Mouse (Mus musculus) lung, postnatal 0 days (tissue): Measurements from ENCODE around the gene Ccdc7a. TPM values are rescaled to one million over a fixed set of nuclear protein-coding genes. Genes with fewer than 3 reads are reported as not detected.

Experiments used
- ATAC-seq: fragments of 200-750 bp; cut with Nextera tagmentation; 2 replicates; pipeline ENCODE4 v1.8.0; 2017; ENCODE audit warnings: moderate library complexity
- DNase-seq: peaks from one replicate; pipeline ENCODE4 v3.0.0-alpha.2; 2016; ENCODE audit warnings: low spot score
- H3K27ac ChIP-seq: fragments of 300-500 bp; sonication (generic); 2 replicates; pipeline ENCODE4 v1.5.1; 2014; ENCODE audit warnings: antibody characterized with exemption, mild to moderate bottlenecking, low read length, mixed read lengths
- H3K27me3 ChIP-seq: fragments of 300-500 bp; sonication (generic); replicated peaks from 2 replicates; pipeline ENCODE4 v1.6.1; 2014; ENCODE audit warnings: low read length, mixed read lengths; ENCODE audit not compliant: insufficient read depth
- H3K36me3 ChIP-seq: fragments of 300-500 bp; sonication (generic); 2 replicates; pipeline ENCODE4 v1.6.1; 2014; ENCODE audit warnings: low read length, mixed read lengths; ENCODE audit not compliant: insufficient read depth
- H3K4me1 ChIP-seq: fragments of 300-500 bp; sonication (generic); 2 replicates; pipeline ENCODE4 v1.6.1; 2014; ENCODE audit warnings: antibody characterized with exemption, low read depth, low read length, mixed read lengths; ENCODE audit not compliant: insufficient read depth
- H3K4me2 ChIP-seq: fragments of 300-500 bp; sonication (generic); replicated peaks from 2 replicates; pipeline ENCODE4 v1.6.1; 2014; ENCODE audit warnings: low read depth, mild to moderate bottlenecking, low read length, moderate library complexity, mixed read lengths
- H3K4me3 ChIP-seq: fragments of 300-500 bp; sonication (generic); 2 replicates; pipeline ENCODE4 v1.5.1; 2014; ENCODE audit warnings: low read depth, low read length
- H3K9ac ChIP-seq: fragments of 300-500 bp; sonication (generic); replicated peaks from 2 replicates; pipeline ENCODE4 v1.6.1; 2014; ENCODE audit warnings: low read depth, mild to moderate bottlenecking
- H3K9me3 ChIP-seq: fragments of 300-500 bp; sonication (generic); 2 replicates; pipeline ENCODE4 v1.6.1; 2016; ENCODE audit warnings: low read length, mixed read lengths
- CTCF ChIP-seq: IDR thresholded peaks from 2 replicates; pipeline ENCODE4 v1.5.1; 2016; ENCODE audit warnings: antibody characterized with exemption, mild to moderate bottlenecking
- EP300 ChIP-seq: IDR thresholded peaks from 2 replicates; pipeline ENCODE4 v1.6.1; 2016; ENCODE audit warnings: antibody characterized with exemption, mild to moderate bottlenecking, control low read depth
- WGBS: fragments of 180-500 bp; shearing (Covaris S2); extraction: QIAGEN DNeasy Blood & Tissue Kit; methylation state at CpG from one replicate; pipeline ENCODE4 v1.1.7; 2014; 5-methylcytosine and 5-hydroxymethylcytosine counted together
- polyA plus RNA-seq: library from polyadenylated mRNA; unstranded; fragments of >200 nt; fragmentation: Nextera tagmentation; extraction: Ambion mirVana; gene quantifications from 2 replicates; pipeline ENCODE4 v1.2.1, GENCODE M21; 2015

Ccdc7a gene
- polyA plus RNA-seq, 1 experiment from 2014 or later, result not detected

- Histone ChIP-seq H3K9me3 (no peaks in the 10 kb centered on the region), H3K27me3 (no peaks in the 10 kb centered on the region), H3K9ac (no peak overlapping the region), H3K4me2 (no peak overlapping the region), H3K4me3 (no peak overlapping the region), H3K27ac (no peak overlapping the region), H3K36me3 (no peaks in the 10 kb centered on the region), H3K4me1 (no peaks in the 10 kb centered on the region)
- WGBS, result 35% methylated on average over 5 of the region's 5 CpGs
- no peak for TF ChIP-seq EP300
- TF ChIP-seq CTCF, result no peak
- DNase-seq (peak; percentile 14), ATAC-seq (peak; percentile 77)
These were observed 221.6 kb downstream of the Ccdc7a start for GRCm38 (mm10) chr8:128843749-128844148.

DNA sequence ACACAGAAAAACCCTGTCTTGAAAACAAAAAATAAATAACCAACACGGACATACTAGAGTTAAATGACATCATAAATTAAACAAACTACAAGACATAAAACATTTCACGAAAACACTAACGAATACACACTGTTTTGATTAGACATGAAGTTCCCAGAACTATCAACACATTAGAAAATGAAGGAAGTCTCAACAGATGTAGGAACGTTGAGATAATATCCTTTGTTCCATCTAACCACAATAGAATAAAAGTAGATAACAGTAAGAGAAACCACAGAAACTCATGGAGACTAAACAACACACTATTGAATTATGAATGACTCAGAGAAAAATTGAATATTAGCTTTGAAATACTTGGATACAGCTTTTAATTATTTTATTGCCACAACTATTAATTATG lies 252.8 kb downstream of the Ccdc7a start:
- H3K4me1 ChIP-seq, result no peaks in the 10 kb centered on the region
- no peak overlapping the region for H3K4me3 ChIP-seq
- DNase-seq (no peak), ATAC-seq (no peak)
- H3K36me3 ChIP-seq, result no peaks in the 10 kb centered on the region
- H3K9ac ChIP-seq, result no peak overlapping the region
- no peaks in the 10 kb centered on the region for H3K27me3 ChIP-seq
- no peak for TF ChIP-seq CTCF
- no peak for TF ChIP-seq EP300
- no peak overlapping the region for H3K27ac ChIP-seq
- no peak overlapping the region for H3K4me2 ChIP-seq
- 54% methylated on average over 4 of the region's 4 CpGs for WGBS
- H3K9me3 ChIP-seq, result no peaks in the 10 kb centered on the region

GRCm38 (mm10) chr8:128798594-128798993 lies 266.7 kb downstream of the Ccdc7a start, which contains the start of gene Gm3952:
TSS of gene Gm3952 (minus strand) at chr8:128798694.
- no peaks in the 10 kb centered on the region for H3K27me3 ChIP-seq
- no peak within 1 kb of the TSS for H3K4me3 ChIP-seq
- TF ChIP-seq CTCF, result no peak
- no peak for TF ChIP-seq EP300
- no peaks in the 10 kb centered on the region for H3K36me3 ChIP-seq
- no peak within 1 kb of the TSS for H3K27ac ChIP-seq
- H3K9ac ChIP-seq, result no peak within 1 kb of the TSS
- ATAC-seq (no peak), DNase-seq (no peak)
- 58% methylated on average over 1 of the region's 1 CpGs for WGBS
- H3K4me1 ChIP-seq, result no peaks in the 10 kb centered on the region
- no peaks in the 10 kb centered on the region for H3K9me3 ChIP-seq
- no peak within 1 kb of the TSS for H3K4me2 ChIP-seq

- no peak overlapping the region for H3K4me2 ChIP-seq
- WGBS, result 92% methylated on average over 3 of the region's 3 CpGs
- TF ChIP-seq EP300, result no peak
- TF ChIP-seq CTCF, result no peak
These were observed 329.6 kb downstream of the Ccdc7a start for GRCm38 (mm10) chr8:128735692-128736091.

DNA sequence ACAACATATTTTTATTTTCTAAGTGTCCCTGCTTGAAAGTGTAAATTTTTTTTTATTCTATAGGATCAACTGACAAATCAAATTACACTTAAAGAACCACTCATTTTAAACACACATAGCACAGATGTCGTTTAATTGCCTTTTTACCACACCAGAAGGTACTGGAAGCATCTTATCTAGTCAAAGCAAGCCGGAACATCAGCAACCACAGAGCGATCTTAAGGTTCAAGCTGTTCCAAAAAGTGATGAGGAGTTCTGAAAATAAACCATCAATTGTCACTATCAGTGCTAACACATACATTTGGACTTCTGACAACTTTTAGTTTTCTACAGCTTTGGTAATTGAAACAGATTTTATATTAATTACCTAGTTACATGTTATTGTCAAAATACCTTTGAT lies 331.2 kb downstream of the Ccdc7a start:
- H3K36me3 ChIP-seq, result peaks cover 49% of the 10 kb centered on the region
- H3K4me1 ChIP-seq, result no peaks in the 10 kb centered on the region
- 91% methylated on average over 3 of the region's 3 CpGs for WGBS
- TF ChIP-seq CTCF (no peak), EP300 (no peak)
- H3K27me3 ChIP-seq, result no peaks in the 10 kb centered on the region
- H3K4me2 ChIP-seq, result no peak overlapping the region
- no peak overlapping the region for H3K9ac ChIP-seq
- H3K27ac ChIP-seq, result no peak overlapping the region
- ATAC-seq (no peak), DNase-seq (no peak)
- no peak overlapping the region for H3K4me3 ChIP-seq
- no peaks in the 10 kb centered on the region for H3K9me3 ChIP-seq

More at GRCm38 (mm10) chr8:128735692-128736091, 329.6 kb downstream of the Ccdc7a start:
- no peaks in the 10 kb centered on the region for H3K27me3 ChIP-seq
- DNase-seq (no peak), ATAC-seq (no peak)
- no peaks in the 10 kb centered on the region for H3K9me3 ChIP-seq
- H3K9ac ChIP-seq, result no peak overlapping the region
- H3K4me1 ChIP-seq, result no peaks in the 10 kb centered on the region
- peaks cover 38% of the 10 kb centered on the region; the same call in 1 of the 2 replicates for H3K36me3 ChIP-seq
- no peak overlapping the region for H3K4me3 ChIP-seq
- no peak overlapping the region for H3K27ac ChIP-seq

DNA sequence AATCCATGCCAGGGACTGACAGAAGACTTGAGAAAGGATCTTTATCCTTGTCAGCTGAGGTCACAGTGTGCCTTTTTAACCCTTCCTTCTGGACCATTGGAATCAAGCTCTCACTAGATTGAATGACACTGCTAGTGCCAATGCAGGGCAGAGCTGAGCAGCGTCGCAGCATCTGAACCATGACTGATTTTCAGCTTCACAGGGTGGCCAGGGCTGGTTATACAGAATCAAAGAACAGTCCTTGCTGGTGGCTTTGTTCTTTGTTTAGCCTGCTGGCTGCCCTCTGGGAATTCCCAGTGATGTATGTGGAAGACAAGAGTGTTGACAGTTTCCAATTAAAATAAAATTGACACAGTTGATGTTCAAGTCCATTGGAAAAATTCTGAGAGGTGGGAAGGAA lies 333.1 kb downstream of the Ccdc7a start:
- 84% methylated on average over 2 of the region's 2 CpGs for WGBS
- Histone ChIP-seq H3K4me2 (no peak overlapping the region), H3K4me3 (no peak overlapping the region), H3K36me3 (peaks cover 44% of the 10 kb centered on the region), H3K27ac (no peak overlapping the region), H3K27me3 (no peaks in the 10 kb centered on the region), H3K9ac (no peak overlapping the region), H3K9me3 (no peaks in the 10 kb centered on the region), H3K4me1 (no peaks in the 10 kb centered on the region)
- no peak for TF ChIP-seq CTCF
- no peak for TF ChIP-seq EP300
- DNase-seq (no peak), ATAC-seq (no peak)

DNA sequence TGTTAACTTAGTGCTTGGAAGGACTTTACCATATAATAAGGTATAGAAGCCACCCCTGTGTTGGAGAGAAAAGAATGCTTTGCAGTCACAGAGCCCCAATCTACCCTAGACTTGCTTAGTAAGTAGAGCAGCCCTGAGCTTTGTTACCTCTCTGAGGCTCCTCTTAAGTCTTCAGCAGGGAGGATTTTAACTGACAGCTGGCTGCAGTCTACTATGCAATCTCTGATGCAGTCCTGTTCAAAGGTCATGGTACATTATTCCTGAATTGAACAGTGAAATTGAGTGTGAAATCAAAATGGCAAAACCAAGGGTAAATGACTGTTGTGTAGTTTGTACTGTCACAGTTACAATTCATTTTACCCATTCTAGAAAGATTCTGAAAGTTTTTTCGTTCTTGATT lies 338.1 kb downstream of the Ccdc7a start:
- Histone ChIP-seq H3K9ac (no peak overlapping the region), H3K4me1 (no peaks in the 10 kb centered on the region), H3K27me3 (no peaks in the 10 kb centered on the region), H3K36me3 (peaks cover 36% of the 10 kb centered on the region), H3K27ac (no peak overlapping the region), H3K4me2 (no peak overlapping the region), H3K9me3 (no peaks in the 10 kb centered on the region), H3K4me3 (no peak overlapping the region)
- TF ChIP-seq EP300, result no peak
- no peak for TF ChIP-seq CTCF
- WGBS, result 95% methylated on average over 1 of the region's 1 CpGs
- ATAC-seq (no peak), DNase-seq (no peak)
